Mouse (Mus musculus) frontal cortex, adult (tissue): Measurements from ENCODE around the gene Hcst.

Source experiments
- ATAC-seq: cut with Nextera tagmentation; 2 replicates; pipeline ENCODE4 v1.9.2; 2017; ENCODE audit warnings: mild to moderate bottlenecking, moderate library complexity, mixed read lengths; ENCODE audit not compliant: low TSS enrichment

The Hcst gene

DNA sequence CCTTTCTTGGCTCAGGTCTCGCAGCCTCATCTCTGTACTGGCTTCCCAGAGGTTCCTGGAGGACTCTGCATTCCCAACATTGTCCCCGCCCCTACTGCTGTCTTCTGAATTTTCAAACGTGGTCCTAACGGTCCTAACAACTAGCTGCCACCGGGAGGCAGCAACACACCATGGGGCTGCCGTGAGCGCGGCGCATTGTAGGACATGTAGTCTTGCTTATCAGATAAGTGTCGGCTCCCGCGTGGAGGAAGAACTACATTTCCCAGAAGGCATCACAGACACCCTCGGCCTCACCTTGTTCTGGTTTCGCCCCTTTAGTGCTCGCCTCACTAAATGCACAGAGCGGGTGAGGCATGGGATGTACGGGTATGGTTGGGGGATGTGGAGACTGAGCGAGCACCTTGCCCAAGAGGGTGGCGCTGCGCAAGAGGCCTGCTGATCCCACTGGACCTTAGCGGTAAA is 46.1 kb downstream of the Hcst start:
- ATAC-seq, result peak; percentile 99
